Mouse (Mus musculus) myocyte (in vitro differentiated cells): ENCODE data around the gene Gmppa. TPM values are rescaled to one million over a fixed set of nuclear protein-coding genes. Genes with fewer than 3 reads are reported as not detected.

Experiments
- H3K27me3 ChIP-seq: one replicate; pipeline ENCODE4 v1.6.1; 2011; ENCODE audit not compliant: control insufficient read depth, insufficient read depth, insufficient read length
- H3K36me3 ChIP-seq: one replicate; pipeline ENCODE4 v1.6.1; 2011; ENCODE audit not compliant: control insufficient read depth, insufficient read depth
- H3K4me2 ChIP-seq: one replicate; pipeline ENCODE4 v1.6.1; 2011; ENCODE audit warnings: low read depth, control low read depth
- H3K4me3 ChIP-seq: one replicate; pipeline ENCODE4 v1.5.1; 2011; ENCODE audit warnings: mild to moderate bottlenecking, control low read depth, moderate library complexity
- H3K79me2 ChIP-seq: one replicate; pipeline ENCODE4 v1.6.1; 2011; ENCODE audit not compliant: control insufficient read depth, insufficient read depth
- H3ac ChIP-seq: one replicate; pipeline ENCODE4 v1.6.1; 2011; ENCODE audit not compliant: control insufficient read depth, insufficient read length
- CEBPB ChIP-seq: IDR thresholded peaks from 2 replicates; pipeline ENCODE4 v1.6.1; 2011; ENCODE audit warnings: mild to moderate bottlenecking, moderate library complexity; ENCODE audit not compliant: poor library complexity, insufficient read depth, severe bottlenecking
- E2F4 ChIP-seq: IDR thresholded peaks from one replicate; pipeline ENCODE4 v1.6.1; 2011; ENCODE audit warnings: mild to moderate bottlenecking, control low read depth, moderate library complexity; ENCODE audit not compliant: insufficient read depth
- MAX ChIP-seq: IDR thresholded peaks from one replicate; pipeline ENCODE4 v1.6.1; 2011; ENCODE audit warnings: low read depth, mild to moderate bottlenecking, control low read depth
- MYOD1 ChIP-seq, 3 experiments: IDR thresholded peaks; one replicate each; pipeline ENCODE4 v1.6.1; 2011; ENCODE audit warnings: control low read depth in 2 of 3, low read depth in 2 of 3, mild to moderate bottlenecking in 2 of 3, moderate library complexity in 1 of 3; ENCODE audit not compliant: insufficient read length in 2 of 3, control insufficient read depth in 1 of 3
- MYOG ChIP-seq, 3 experiments: IDR thresholded peaks; one replicate each; pipeline ENCODE4 v1.6.1; 2011; ENCODE audit warnings: control low read depth in 2 of 3, low read depth in 2 of 3, mild to moderate bottlenecking in 2 of 3; ENCODE audit not compliant: insufficient read length in 2 of 3, control insufficient read depth in 1 of 3, insufficient read depth in 1 of 3
- POLR2A ChIP-seq: IDR thresholded peaks from one replicate; pipeline ENCODE4 v1.6.1; 2011; ENCODE audit warnings: low read depth, mild to moderate bottlenecking, control low read depth, moderate library complexity; ENCODE audit not compliant: insufficient read length
- POLR2AphosphoS2 ChIP-seq: IDR thresholded peaks from one replicate; pipeline ENCODE4 v1.6.1; 2011; ENCODE audit warnings: low read depth, control low read depth; ENCODE audit not compliant: insufficient read length
- REST ChIP-seq: IDR thresholded peaks from one replicate; pipeline ENCODE4 v1.6.1; 2011; ENCODE audit warnings: mild to moderate bottlenecking, control low read depth, moderate library complexity; ENCODE audit not compliant: insufficient read depth, insufficient read length
- SRF ChIP-seq: IDR thresholded peaks from one replicate; pipeline ENCODE4 v1.6.1; 2011; ENCODE audit warnings: low read depth; ENCODE audit not compliant: control insufficient read depth, insufficient read length
- TCF12 ChIP-seq: IDR thresholded peaks from one replicate; pipeline ENCODE4 v1.6.1; 2011; ENCODE audit warnings: mild to moderate bottlenecking, control low read depth; ENCODE audit not compliant: poor library complexity, insufficient read depth, severe bottlenecking
- TCF3 ChIP-seq: IDR thresholded peaks from one replicate; pipeline ENCODE4 v1.6.1; 2011; ENCODE audit warnings: low read depth, control low read depth; ENCODE audit not compliant: insufficient read length
- USF1 ChIP-seq: IDR thresholded peaks from one replicate; pipeline ENCODE4 v1.6.1; 2011; ENCODE audit warnings: low read depth, mild to moderate bottlenecking, control low read depth, moderate library complexity
- polyA plus RNA-seq: library from polyadenylated mRNA; unstranded; fragments of >200 nt; fragmentation: generic; extraction: Trizol; gene quantifications from one replicate; pipeline ENCODE4 v1.2.1, GENCODE M21; 2012; ENCODE audit warnings: missing spikeins

The Gmppa gene
- polyA plus RNA-seq, 1 experiment, result 106 TPM

- Histone ChIP-seq H3K4me2 (no peak overlapping the region), H3K79me2 (no peaks in the 10 kb centered on the region), H3K27me3 (no peaks in the 10 kb centered on the region), H3ac (no peak overlapping the region), H3K36me3 (peaks cover 3% of the 10 kb centered on the region), H3K4me3 (no peak overlapping the region)
- TF ChIP-seq USF1, result no peak
- TF ChIP-seq TCF3, result no peak
- no peak for TF ChIP-seq E2F4
- no peak for TF ChIP-seq MAX
- TF ChIP-seq SRF, result no peak
- no peak for TF ChIP-seq TCF12
- no peak for TF ChIP-seq POLR2AphosphoS2
- no peak for TF ChIP-seq REST
- TF ChIP-seq POLR2A, result no peak
- no peak for TF ChIP-seq MYOG (IDR thresholded peaks at IDR 0.05; ENCODE audit: control insufficient read depth in 1 of 3, insufficient read depth in 1 of 3, insufficient read length in 2 of 3, low read depth in 2 of 3)
- TF ChIP-seq MYOD1 (IDR thresholded peaks at IDR 0.05; ENCODE audit: control insufficient read depth in 1 of 3, insufficient read length in 2 of 3, low read depth in 2 of 3), result no peak
These were observed 4.9 kb downstream of the Gmppa start for GRCm38 (mm10) chr1:75440661-75441060.

- no peak overlapping the region for H3K4me3 ChIP-seq
- peaks cover 3% of the 10 kb centered on the region for H3K36me3 ChIP-seq
- no peaks in the 10 kb centered on the region for H3K79me2 ChIP-seq
- no peaks in the 10 kb centered on the region for H3K27me3 ChIP-seq
- H3K4me2 ChIP-seq, result no peak overlapping the region
- no peak for TF ChIP-seq TCF12
- no peak for TF ChIP-seq POLR2A
- TF ChIP-seq MYOG (IDR thresholded peaks at IDR 0.05; ENCODE audit: control insufficient read depth in 1 of 3, insufficient read depth in 1 of 3, insufficient read length in 2 of 3, low read depth in 2 of 3), result no peak
- TF ChIP-seq E2F4, result no peak
- TF ChIP-seq MAX, result no peak
- TF ChIP-seq TCF3, result no peak
- no peak for TF ChIP-seq MYOD1 (IDR thresholded peaks at IDR 0.05; ENCODE audit: control insufficient read depth in 1 of 3, insufficient read length in 2 of 3, low read depth in 2 of 3)
- no peak for TF ChIP-seq SRF
- no peak for TF ChIP-seq REST
- TF ChIP-seq POLR2AphosphoS2, result no peak
- no peak for TF ChIP-seq USF1
- H3ac ChIP-seq, result no peak overlapping the region
These were observed 5.8 kb downstream of the Gmppa start for GRCm38 (mm10) chr1:75441471-75441996.

GRCm38 (mm10) chr1:75442171-75442570, 6.4 kb downstream of the Gmppa start:
- Histone ChIP-seq H3K79me2 (no peaks in the 10 kb centered on the region), H3ac (no peak overlapping the region), H3K27me3 (no peaks in the 10 kb centered on the region), H3K4me3 (no peak overlapping the region), H3K4me2 (no peak overlapping the region), H3K36me3 (peaks cover 3% of the 10 kb centered on the region)
- TF ChIP-seq E2F4 (no peak), MYOG (IDR thresholded peaks at IDR 0.05; ENCODE audit: control insufficient read depth in 1 of 3, insufficient read depth in 1 of 3, insufficient read length in 2 of 3, low read depth in 2 of 3) (no peak), CEBPB (no peak), USF1 (no peak), TCF12 (no peak), REST (no peak), SRF (no peak), TCF3 (no peak), MAX (no peak), POLR2A (no peak), POLR2AphosphoS2 (no peak), MYOD1 (IDR thresholded peaks at IDR 0.05; ENCODE audit: control insufficient read depth in 1 of 3, insufficient read length in 2 of 3, low read depth in 2 of 3) (no peak)

GRCm38 (mm10) chr1:75442811-75443210, 7.1 kb downstream of the Gmppa start:
- no peak for TF ChIP-seq REST
- TF ChIP-seq TCF12, result no peak
- TF ChIP-seq E2F4, result no peak
- no peak for TF ChIP-seq MYOD1 (IDR thresholded peaks at IDR 0.05; ENCODE audit: control insufficient read depth in 1 of 3, insufficient read length in 2 of 3, low read depth in 2 of 3)
- TF ChIP-seq CEBPB, result no peak
- no peak for TF ChIP-seq MYOG (IDR thresholded peaks at IDR 0.05; ENCODE audit: control insufficient read depth in 1 of 3, insufficient read depth in 1 of 3, insufficient read length in 2 of 3, low read depth in 2 of 3)
- no peak overlapping the region for H3K4me3 ChIP-seq
- no peak overlapping the region for H3K4me2 ChIP-seq
- no peak overlapping the region for H3ac ChIP-seq
- no peaks in the 10 kb centered on the region for H3K27me3 ChIP-seq
- peaks cover 3% of the 10 kb centered on the region for H3K36me3 ChIP-seq
- no peaks in the 10 kb centered on the region for H3K79me2 ChIP-seq
